Mouse (Mus musculus): Measurements from ENCODE around the gene Wasf2. TPM values are rescaled to one million over a fixed set of nuclear protein-coding genes. Genes with fewer than 3 reads are reported as not detected.
A peak's percentile ranks its signal among the peaks of the same experiment; 100 is the strongest.

Wasf2 gene
- polyA plus RNA-seq, 1 experiment from 2014 or later = 77.4 TPM

- H3K9me3 ChIP-seq (ENCODE audit: low read length) = no peaks in the 10 kb centered on the region
- peaks cover 25% of the 10 kb centered on the region for H3K4me1 ChIP-seq (ENCODE audit: insufficient read depth, low read length)
- H3K4me2 ChIP-seq (replicated peaks; ENCODE audit: low read depth, low read length) = no peak overlapping the region
- no peak for ATAC-seq (ENCODE audit: low FRiP score, low TSS enrichment)
- peak overlapping the region; percentile 12; the same call in 1 of the 2 replicates for H3K9ac ChIP-seq (replicated peaks; ENCODE audit: low read length)
- no peak overlapping the region for H3K27ac ChIP-seq (ENCODE audit: low read length)
- WGBS = 49% methylated on average over 5 of the region's 5 CpGs
- no peak overlapping the region for H3K4me3 ChIP-seq (ENCODE audit: low read length)
- H3K36me3 ChIP-seq (ENCODE audit: insufficient read depth, low read length) = no peaks in the 10 kb centered on the region
- no peaks in the 10 kb centered on the region for H3K27me3 ChIP-seq (ENCODE audit: insufficient read depth, low read length)
These were observed 20.9 kb upstream of the Wasf2 start for GRCm38 (mm10) chr4:133109335-133109801.

- Histone ChIP-seq H3K27ac (ENCODE audit: low read length) (no peak overlapping the region), H3K9ac (replicated peaks; ENCODE audit: low read length) (no peak overlapping the region), H3K4me2 (replicated peaks; ENCODE audit: low read depth, low read length) (no peak overlapping the region), H3K9me3 (ENCODE audit: low read length) (no peaks in the 10 kb centered on the region), H3K4me3 (ENCODE audit: low read length) (no peak overlapping the region), H3K4me1 (ENCODE audit: insufficient read depth, low read length) (peaks cover 38% of the 10 kb centered on the region), H3K27me3 (ENCODE audit: insufficient read depth, low read length) (no peaks in the 10 kb centered on the region), H3K36me3 (ENCODE audit: insufficient read depth, low read length) (no peaks in the 10 kb centered on the region)
- 23% methylated on average over 13 of the region's 13 CpGs for WGBS
- ATAC-seq (ENCODE audit: low FRiP score, low TSS enrichment) = no peak
These were observed 18.0 kb upstream of the Wasf2 start for GRCm38 (mm10) chr4:133112175-133112838.

GRCm38 (mm10) chr4:133113351-133113882 is 16.9 kb upstream of the Wasf2 start:
- Histone ChIP-seq H3K36me3 (ENCODE audit: insufficient read depth, low read length) (no peaks in the 10 kb centered on the region), H3K4me1 (ENCODE audit: insufficient read depth, low read length) (peaks cover 37% of the 10 kb centered on the region), H3K27me3 (ENCODE audit: insufficient read depth, low read length) (no peaks in the 10 kb centered on the region), H3K9me3 (ENCODE audit: low read length) (no peaks in the 10 kb centered on the region), H3K4me3 (ENCODE audit: low read length) (no peak overlapping the region), H3K4me2 (replicated peaks; ENCODE audit: low read depth, low read length) (no peak overlapping the region), H3K9ac (replicated peaks; ENCODE audit: low read length) (no peak overlapping the region), H3K27ac (ENCODE audit: low read length) (no peak overlapping the region)
- 31% methylated on average over 6 of the region's 6 CpGs for WGBS
- ATAC-seq (ENCODE audit: low FRiP score, low TSS enrichment) = no peak

GRCm38 (mm10) chr4:133114762-133115161 is 15.5 kb upstream of the Wasf2 start:
- Histone ChIP-seq H3K9ac (replicated peaks; ENCODE audit: low read length) (no peak overlapping the region), H3K4me1 (ENCODE audit: insufficient read depth, low read length) (peaks cover 37% of the 10 kb centered on the region), H3K27me3 (ENCODE audit: insufficient read depth, low read length) (no peaks in the 10 kb centered on the region), H3K4me2 (replicated peaks; ENCODE audit: low read depth, low read length) (no peak overlapping the region), H3K9me3 (ENCODE audit: low read length) (no peaks in the 10 kb centered on the region), H3K36me3 (ENCODE audit: insufficient read depth, low read length) (no peaks in the 10 kb centered on the region), H3K27ac (ENCODE audit: low read length) (no peak overlapping the region), H3K4me3 (ENCODE audit: low read length) (no peak overlapping the region)
- 64% methylated on average over 3 of the region's 3 CpGs for WGBS
- no peak for ATAC-seq (ENCODE audit: low FRiP score, low TSS enrichment)

GRCm38 (mm10) chr4:133115721-133116429 is 14.4 kb upstream of the Wasf2 start:
- H3K36me3 ChIP-seq (ENCODE audit: insufficient read depth, low read length) = no peaks in the 10 kb centered on the region
- no peak overlapping the region for H3K9ac ChIP-seq (replicated peaks; ENCODE audit: low read length)
- H3K4me3 ChIP-seq (ENCODE audit: low read length) = no peak overlapping the region
- peak overlapping the region; percentile 99 for H3K27ac ChIP-seq (ENCODE audit: low read length)
- no peak overlapping the region for H3K4me2 ChIP-seq (replicated peaks; ENCODE audit: low read depth, low read length)
- ATAC-seq (ENCODE audit: low FRiP score, low TSS enrichment) = no peak
- peaks cover 42% of the 10 kb centered on the region for H3K4me1 ChIP-seq (ENCODE audit: insufficient read depth, low read length)
- no peaks in the 10 kb centered on the region for H3K9me3 ChIP-seq (ENCODE audit: low read length)
- WGBS = 63% methylated on average over 14 of the region's 14 CpGs
- no peaks in the 10 kb centered on the region for H3K27me3 ChIP-seq (ENCODE audit: insufficient read depth, low read length)

GRCm38 (mm10) chr4:133116756-133117470 is 13.4 kb upstream of the Wasf2 start:
- peak overlapping the region; percentile 63; the same call in 1 of the 2 replicates for H3K9ac ChIP-seq (replicated peaks; ENCODE audit: low read length)
- no peaks in the 10 kb centered on the region for H3K9me3 ChIP-seq (ENCODE audit: low read length)
- H3K4me1 ChIP-seq (ENCODE audit: insufficient read depth, low read length) = peaks cover 50% of the 10 kb centered on the region
- no peak overlapping the region for H3K4me3 ChIP-seq (ENCODE audit: low read length)
- H3K4me2 ChIP-seq (replicated peaks; ENCODE audit: low read depth, low read length) = peak overlapping the region; percentile 39
- ATAC-seq (ENCODE audit: low FRiP score, low TSS enrichment) = peak; percentile 32
- no peaks in the 10 kb centered on the region for H3K36me3 ChIP-seq (ENCODE audit: insufficient read depth, low read length)
- WGBS = 36% methylated on average over 3 of the region's 3 CpGs
- peak overlapping the region; percentile 99 for H3K27ac ChIP-seq (ENCODE audit: low read length)
- H3K27me3 ChIP-seq (ENCODE audit: insufficient read depth, low read length) = no peaks in the 10 kb centered on the region

GRCm38 (mm10) chr4:133117556-133118411 is 12.5 kb upstream of the Wasf2 start:
- Histone ChIP-seq H3K4me2 (replicated peaks; ENCODE audit: low read depth, low read length) (peak overlapping the region; percentile 39), H3K9me3 (ENCODE audit: low read length) (no peaks in the 10 kb centered on the region), H3K27me3 (ENCODE audit: insufficient read depth, low read length) (no peaks in the 10 kb centered on the region), H3K36me3 (ENCODE audit: insufficient read depth, low read length) (no peaks in the 10 kb centered on the region), H3K4me1 (ENCODE audit: insufficient read depth, low read length) (peaks cover 54% of the 10 kb centered on the region), H3K4me3 (ENCODE audit: low read length) (no peak overlapping the region; the same call in 1 of the 2 replicates), H3K27ac (ENCODE audit: low read length) (peak overlapping the region; percentile 99), H3K9ac (replicated peaks; ENCODE audit: low read length) (peak overlapping the region; percentile 63)
- 6% methylated on average over 14 of the region's 18 CpGs for WGBS
- ATAC-seq (ENCODE audit: low FRiP score, low TSS enrichment) = peak; percentile 82

- H3K36me3 ChIP-seq (ENCODE audit: insufficient read depth, low read length) = no peaks in the 10 kb centered on the region
- no peaks in the 10 kb centered on the region for H3K27me3 ChIP-seq (ENCODE audit: insufficient read depth, low read length)
- no peak overlapping the region for H3K4me2 ChIP-seq (replicated peaks; ENCODE audit: low read depth, low read length)
- no peaks in the 10 kb centered on the region for H3K9me3 ChIP-seq (ENCODE audit: low read length)
- no peak overlapping the region for H3K4me3 ChIP-seq (ENCODE audit: low read length)
- WGBS = 75% methylated on average over 6 of the region's 6 CpGs
- peak overlapping the region; percentile 54 for H3K27ac ChIP-seq (ENCODE audit: low read length)
- no peak for ATAC-seq (ENCODE audit: low FRiP score, low TSS enrichment)
- H3K4me1 ChIP-seq (ENCODE audit: insufficient read depth, low read length) = peaks cover 46% of the 10 kb centered on the region
- H3K9ac ChIP-seq (replicated peaks; ENCODE audit: low read length) = no peak overlapping the region
These were observed 11.4 kb upstream of the Wasf2 start for GRCm38 (mm10) chr4:133118775-133119375.

- no peak overlapping the region for H3K27ac ChIP-seq (ENCODE audit: low read length)
- no peak overlapping the region for H3K9ac ChIP-seq (replicated peaks; ENCODE audit: low read length)
- no peak for ATAC-seq (ENCODE audit: low FRiP score, low TSS enrichment)
These were observed 10.7 kb upstream of the Wasf2 start for GRCm38 (mm10) chr4:133119579-133119978.

More at GRCm38 (mm10) chr4:133119579-133119978, 10.7 kb upstream of the Wasf2 start:
- Histone ChIP-seq H3K36me3 (ENCODE audit: insufficient read depth, low read length) (no peaks in the 10 kb centered on the region), H3K27me3 (ENCODE audit: insufficient read depth, low read length) (no peaks in the 10 kb centered on the region), H3K4me1 (ENCODE audit: insufficient read depth, low read length) (peaks cover 46% of the 10 kb centered on the region), H3K9me3 (ENCODE audit: low read length) (peaks cover 4% of the 10 kb centered on the region), H3K4me2 (replicated peaks; ENCODE audit: low read depth, low read length) (no peak overlapping the region), H3K4me3 (ENCODE audit: low read length) (no peak overlapping the region)
- 85% methylated on average over 6 of the region's 6 CpGs for WGBS

Measured in kidney, embryonic 16.5 days (tissue).